Mouse (Mus musculus): ENCODE results near the gene Coq3. TPM values are rescaled to one million over a fixed set of nuclear protein-coding genes. Genes with fewer than 3 reads are reported as not detected.
A peak's percentile ranks its signal among the peaks of the same experiment; 100 is the strongest.

The Coq3 gene
- polyA plus RNA-seq (2014; fragmentation: Nextera tagmentation; extraction: Ambion mirVana), result 18.0 and 18.6 TPM in 2 replicates

DNA sequence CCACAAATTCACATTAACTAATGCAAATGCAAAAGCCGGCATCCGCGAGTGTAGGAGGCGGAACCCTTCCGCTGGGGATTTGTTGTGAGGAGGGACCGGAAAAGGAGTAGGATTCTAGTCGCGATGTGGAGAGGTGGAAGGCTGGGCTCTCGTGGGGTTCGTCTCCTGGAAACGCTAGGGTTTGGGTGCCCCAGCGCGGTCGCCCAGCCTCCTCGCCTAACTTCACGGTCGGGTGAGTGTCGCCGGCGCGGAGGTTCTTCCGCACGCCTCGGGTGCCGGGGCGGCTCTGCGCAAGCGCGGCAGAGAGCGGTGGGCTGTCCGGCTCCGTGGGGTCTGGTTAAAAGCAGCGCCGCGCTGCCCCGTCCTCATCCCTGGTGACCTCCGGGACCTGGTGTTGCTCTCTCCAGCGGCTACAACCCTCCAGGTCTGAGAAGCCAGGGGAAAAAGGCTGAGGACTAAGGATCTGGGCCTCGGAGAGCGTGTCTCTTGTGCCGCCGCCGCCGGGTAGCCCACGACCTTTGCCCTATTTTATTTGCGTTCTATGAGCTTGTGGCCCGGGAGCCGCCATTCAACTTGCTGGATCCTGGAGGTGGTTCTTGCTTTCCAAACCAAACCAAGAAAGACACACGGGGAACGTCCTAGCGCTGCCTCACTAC, at the start of gene Coq3:
Gene Coq3, plus strand, starts transcription at position 109 of the 656 bp plus-strand sequence.
- under 1% methylated on average over 48 of the region's 51 CpGs for WGBS
- Histone ChIP-seq H3K27ac (ENCODE audit: low read depth, low read length) (peak within 1 kb of the TSS; percentile 84), H3K9ac (ENCODE audit: low read length) (peak within 1 kb of the TSS; percentile 77), H3K4me1 (ENCODE audit: control insufficient read depth, insufficient read depth, low read length) (no peaks in the 10 kb centered on the region), H3K9me3 (replicated peaks; ENCODE audit: control insufficient read depth, low read length) (no peaks in the 10 kb centered on the region), H3K4me2 (ENCODE audit: low read length) (peak within 1 kb of the TSS; percentile 48), H3K27me3 (replicated peaks; ENCODE audit: control insufficient read depth, insufficient read depth, low read length) (no peaks in the 10 kb centered on the region), H3K36me3 (ENCODE audit: control insufficient read depth, insufficient read depth, low read length) (peaks cover 18% of the 10 kb centered on the region), H3K4me3 (ENCODE audit: low read depth, low read length) (peak within 1 kb of the TSS; percentile 62)
- peak; percentile 94 for ATAC-seq
- DNase-seq (ENCODE audit: low spot score), result peak; percentile 85

DNA sequence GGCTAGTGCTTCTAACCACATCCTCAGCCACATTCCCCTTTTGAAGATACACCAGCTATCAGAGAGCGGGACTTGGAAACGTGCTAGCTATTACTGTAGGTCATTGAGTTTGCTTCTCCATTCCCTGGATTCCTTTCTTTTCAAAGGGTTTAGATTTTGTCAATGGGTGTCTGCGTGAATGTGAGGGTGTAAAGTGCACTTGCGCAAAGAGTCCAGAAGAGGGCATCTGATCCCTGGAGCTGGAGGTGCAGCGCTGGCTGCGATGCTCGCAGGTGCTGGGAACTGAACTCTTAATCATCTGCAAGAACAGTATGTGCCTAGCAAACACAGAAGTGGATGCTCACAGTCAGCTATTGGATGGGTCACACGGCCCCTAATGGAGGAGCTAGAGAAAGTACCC, 46.6 kb upstream of the Coq3 start:
- WGBS, result 94% methylated on average over 8 of the region's 8 CpGs
- H3K9me3 ChIP-seq (replicated peaks; ENCODE audit: control insufficient read depth, low read length), result no peaks in the 10 kb centered on the region
- no peak overlapping the region for H3K9ac ChIP-seq (ENCODE audit: low read length)
- no peak overlapping the region for H3K27ac ChIP-seq (ENCODE audit: low read depth, low read length)
- ATAC-seq, result no peak
- no peaks in the 10 kb centered on the region for H3K4me1 ChIP-seq (ENCODE audit: control insufficient read depth, insufficient read depth, low read length)
- H3K4me2 ChIP-seq (ENCODE audit: low read length), result no peak overlapping the region
- no peak overlapping the region for H3K4me3 ChIP-seq (ENCODE audit: low read depth, low read length)
- no peak for DNase-seq (ENCODE audit: low spot score)
- peaks cover 28% of the 10 kb centered on the region for H3K36me3 ChIP-seq (ENCODE audit: control insufficient read depth, insufficient read depth, low read length)
- H3K27me3 ChIP-seq (replicated peaks; ENCODE audit: control insufficient read depth, insufficient read depth, low read length), result no peaks in the 10 kb centered on the region

DNA sequence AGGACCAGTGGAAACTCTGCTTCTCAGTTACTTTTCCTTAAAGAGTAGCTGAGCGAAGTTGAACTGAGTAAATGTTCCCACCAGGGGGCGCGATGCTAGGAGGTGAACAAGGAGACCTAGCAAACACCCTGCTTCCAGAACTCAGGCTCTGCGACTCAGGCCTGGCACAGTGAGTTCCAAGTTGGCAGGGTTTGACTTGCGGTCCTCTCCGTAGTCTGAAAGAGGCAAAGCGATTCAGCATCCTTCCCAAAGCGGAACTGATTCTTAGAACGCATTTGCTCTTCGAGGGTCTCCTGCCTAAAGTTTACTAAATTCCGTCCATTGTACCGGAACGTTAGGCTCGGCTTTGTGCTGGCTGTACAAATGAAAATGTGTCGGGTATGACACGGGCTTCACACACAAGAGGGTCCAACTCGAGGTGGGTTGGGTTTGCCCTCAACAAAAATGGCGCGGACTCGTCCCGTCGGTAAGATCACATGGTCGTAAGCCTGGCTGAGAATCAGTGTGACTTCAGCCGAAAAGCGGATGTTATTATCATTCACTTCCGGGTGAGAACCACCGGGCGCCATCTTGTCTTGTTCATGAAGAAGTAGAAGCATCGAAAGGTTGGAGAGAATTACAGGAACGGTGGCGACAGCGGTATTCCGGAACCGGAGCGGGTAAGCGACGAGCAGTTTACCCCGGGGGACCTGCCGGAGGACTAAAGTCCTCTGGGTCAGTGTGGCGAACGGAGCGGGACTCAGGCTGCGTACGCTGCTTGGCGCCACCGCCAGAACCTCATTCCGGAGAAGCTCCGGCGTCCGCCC, 31.8 kb upstream of the Coq3 start, which contains the start of gene Pnisr:
Gene Pnisr, plus strand, starts transcription at position 103 of the 806 bp plus-strand sequence.
- ATAC-seq (peak; percentile 98), DNase-seq (ENCODE audit: low spot score) (peak; percentile 100)
- H3K4me3 ChIP-seq (ENCODE audit: low read depth, low read length), result peak within 1 kb of the TSS; percentile 64
- H3K9ac ChIP-seq (ENCODE audit: low read length), result peak within 1 kb of the TSS; percentile 88
- H3K27ac ChIP-seq (ENCODE audit: low read depth, low read length), result peak within 1 kb of the TSS; percentile 92
- no peaks in the 10 kb centered on the region for H3K27me3 ChIP-seq (replicated peaks; ENCODE audit: control insufficient read depth, insufficient read depth, low read length)
- no peaks in the 10 kb centered on the region for H3K36me3 ChIP-seq (ENCODE audit: control insufficient read depth, insufficient read depth, low read length)
- no peaks in the 10 kb centered on the region for H3K9me3 ChIP-seq (replicated peaks; ENCODE audit: control insufficient read depth, low read length)
- H3K4me2 ChIP-seq (ENCODE audit: low read length), result peak within 1 kb of the TSS; percentile 61
- peaks cover 13% of the 10 kb centered on the region for H3K4me1 ChIP-seq (ENCODE audit: control insufficient read depth, insufficient read depth, low read length)
- under 1% methylated on average over 50 of the region's 50 CpGs for WGBS

DNA sequence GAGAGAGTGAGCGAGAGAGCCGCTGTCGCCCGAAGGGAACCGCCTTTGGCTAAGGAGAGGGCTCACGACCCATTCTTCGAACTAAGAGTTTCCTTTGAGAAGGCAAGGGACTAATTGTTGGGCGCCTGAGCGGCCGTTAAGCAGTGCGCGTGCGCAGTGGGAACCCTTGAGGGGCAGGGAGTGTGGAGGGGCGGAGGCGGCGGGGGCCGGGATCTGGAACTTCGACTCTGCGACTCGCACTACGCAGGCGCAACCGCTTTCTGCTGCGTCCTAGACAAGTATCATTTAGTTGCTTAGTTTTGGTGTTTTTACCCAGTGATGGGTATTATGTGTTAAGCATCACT, 31.2 kb upstream of the Coq3 start:
- Histone ChIP-seq H3K4me2 (ENCODE audit: low read length) (peak overlapping the region; percentile 61), H3K27me3 (replicated peaks; ENCODE audit: control insufficient read depth, insufficient read depth, low read length) (no peaks in the 10 kb centered on the region), H3K4me1 (ENCODE audit: control insufficient read depth, insufficient read depth, low read length) (peaks cover 13% of the 10 kb centered on the region), H3K4me3 (ENCODE audit: low read depth, low read length) (peak overlapping the region; percentile 64), H3K9ac (ENCODE audit: low read length) (peak overlapping the region; percentile 88), H3K36me3 (ENCODE audit: control insufficient read depth, insufficient read depth, low read length) (no peaks in the 10 kb centered on the region), H3K9me3 (replicated peaks; ENCODE audit: control insufficient read depth, low read length) (no peaks in the 10 kb centered on the region), H3K27ac (ENCODE audit: low read depth, low read length) (peak overlapping the region; percentile 92)
- DNase-seq (ENCODE audit: low spot score), result peak; percentile 96
- 1% methylated on average over 24 of the region's 24 CpGs for WGBS
- ATAC-seq, result peak; percentile 85

DNA sequence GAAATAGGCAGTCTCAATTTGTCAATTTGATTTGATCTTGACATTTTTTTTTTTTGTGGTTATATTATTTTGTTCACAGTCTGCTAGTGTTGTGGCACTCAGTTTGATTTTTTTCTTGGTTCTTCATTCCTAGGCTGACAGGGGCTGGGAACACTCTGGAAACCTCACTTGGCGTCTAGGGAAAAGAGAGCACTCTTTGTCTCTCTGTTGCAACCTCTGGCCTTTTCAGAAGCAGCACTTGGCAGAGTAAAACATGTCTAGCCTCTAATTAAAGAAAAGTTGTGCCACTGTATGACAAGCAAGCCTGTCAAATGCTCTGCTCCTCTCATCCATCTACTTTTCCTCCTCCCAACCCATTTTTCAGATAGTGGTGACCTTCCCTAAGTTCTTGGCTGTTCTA, 22.0 kb upstream of the Coq3 start:
- WGBS, result 36% methylated on average over 1 of the region's 1 CpGs
- Histone ChIP-seq H3K9me3 (replicated peaks; ENCODE audit: control insufficient read depth, low read length) (no peaks in the 10 kb centered on the region), H3K27ac (ENCODE audit: low read depth, low read length) (no peak overlapping the region), H3K9ac (ENCODE audit: low read length) (no peak overlapping the region), H3K4me1 (ENCODE audit: control insufficient read depth, insufficient read depth, low read length) (no peaks in the 10 kb centered on the region), H3K4me2 (ENCODE audit: low read length) (no peak overlapping the region), H3K36me3 (ENCODE audit: control insufficient read depth, insufficient read depth, low read length) (peaks cover 64% of the 10 kb centered on the region), H3K27me3 (replicated peaks; ENCODE audit: control insufficient read depth, insufficient read depth, low read length) (no peaks in the 10 kb centered on the region), H3K4me3 (ENCODE audit: low read depth, low read length) (no peak overlapping the region)
- ATAC-seq (no peak), DNase-seq (ENCODE audit: low spot score) (no peak)

DNA sequence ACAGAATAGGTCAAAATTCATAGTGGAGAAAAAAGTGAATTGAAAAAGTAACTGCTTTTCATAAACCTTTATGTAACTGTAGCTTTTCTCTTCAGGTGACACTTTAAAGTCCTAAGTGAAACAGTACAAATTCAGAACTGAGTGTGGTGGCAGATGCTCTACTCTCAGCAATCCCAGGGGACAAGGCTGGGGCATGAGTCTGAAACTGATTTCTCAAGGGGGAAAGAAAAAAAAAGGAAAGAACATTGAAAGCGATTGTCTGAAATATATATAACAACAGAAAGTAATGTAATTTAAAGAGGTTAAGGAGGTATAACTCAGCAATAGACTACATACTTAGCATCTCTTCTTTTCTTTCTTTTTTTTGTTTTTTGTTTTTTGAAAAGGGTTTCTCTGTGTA, 14.2 kb upstream of the Coq3 start:
- H3K27ac ChIP-seq (ENCODE audit: low read depth, low read length), result no peak overlapping the region
- DNase-seq (ENCODE audit: low spot score), result no peak
- WGBS, result 100% methylated on average over 1 of the region's 1 CpGs
- no peak for ATAC-seq
- no peaks in the 10 kb centered on the region for H3K27me3 ChIP-seq (replicated peaks; ENCODE audit: control insufficient read depth, insufficient read depth, low read length)
- no peaks in the 10 kb centered on the region for H3K9me3 ChIP-seq (replicated peaks; ENCODE audit: control insufficient read depth, low read length)
- no peaks in the 10 kb centered on the region for H3K4me1 ChIP-seq (ENCODE audit: control insufficient read depth, insufficient read depth, low read length)
- peaks cover 62% of the 10 kb centered on the region for H3K36me3 ChIP-seq (ENCODE audit: control insufficient read depth, insufficient read depth, low read length)
- H3K9ac ChIP-seq (ENCODE audit: low read length), result no peak overlapping the region
- no peak overlapping the region for H3K4me3 ChIP-seq (ENCODE audit: low read depth, low read length)
- no peak overlapping the region for H3K4me2 ChIP-seq (ENCODE audit: low read length)

DNA sequence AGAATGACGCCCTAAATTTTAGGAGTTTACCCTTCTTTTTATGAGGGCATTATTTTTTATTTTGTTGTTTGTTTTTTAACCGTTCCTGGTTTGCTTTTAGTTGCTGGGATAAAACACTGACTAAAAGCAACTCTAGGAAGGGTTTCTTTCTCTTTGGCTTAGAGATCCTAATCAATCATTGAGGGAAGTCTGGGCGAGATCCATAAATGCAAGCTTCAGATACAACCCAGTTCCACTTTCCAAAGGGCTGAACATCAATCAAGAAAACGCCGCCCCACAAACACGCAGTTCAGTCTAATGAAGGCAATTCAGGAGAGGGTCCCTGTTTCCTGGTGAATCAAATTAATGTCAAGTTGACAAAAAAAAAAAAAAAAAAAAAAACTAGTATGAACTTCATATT, 697 bp upstream of the Coq3 start:
- Histone ChIP-seq H3K27me3 (replicated peaks; ENCODE audit: control insufficient read depth, insufficient read depth, low read length) (no peaks in the 10 kb centered on the region), H3K4me3 (ENCODE audit: low read depth, low read length) (peak overlapping the region; percentile 62), H3K4me1 (ENCODE audit: control insufficient read depth, insufficient read depth, low read length) (no peaks in the 10 kb centered on the region), H3K36me3 (ENCODE audit: control insufficient read depth, insufficient read depth, low read length) (peaks cover 26% of the 10 kb centered on the region), H3K27ac (ENCODE audit: low read depth, low read length) (no peak overlapping the region), H3K9ac (ENCODE audit: low read length) (peak overlapping the region; percentile 77; the same call in 1 of the 2 replicates), H3K4me2 (ENCODE audit: low read length) (peak overlapping the region; percentile 48), H3K9me3 (replicated peaks; ENCODE audit: control insufficient read depth, low read length) (no peaks in the 10 kb centered on the region)
- ATAC-seq, result no peak
- peak; percentile 4 for DNase-seq (ENCODE audit: low spot score)
- 31% methylated on average over 6 of the region's 6 CpGs for WGBS

DNA sequence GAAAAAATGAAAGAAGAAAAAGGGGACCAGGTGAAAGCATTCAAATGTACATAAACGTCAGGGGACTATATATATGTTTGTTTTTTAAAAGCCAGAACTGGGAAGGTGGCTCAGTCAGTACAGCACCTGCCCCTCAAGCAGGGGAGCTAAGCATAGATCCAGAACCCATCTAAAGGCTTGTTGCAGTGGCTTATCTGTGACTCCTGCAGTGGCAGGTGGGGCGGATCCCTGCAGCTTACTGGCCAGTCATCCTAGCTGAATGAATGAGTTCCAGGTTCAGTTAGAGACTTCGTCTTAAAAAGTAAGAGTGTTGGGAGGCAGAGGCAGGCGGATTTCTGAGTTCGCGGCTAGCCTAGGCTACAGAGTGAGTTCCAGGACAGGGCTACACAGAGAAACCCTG, 3.3 kb downstream of the Coq3 start:
- WGBS, result 93% methylated on average over 6 of the region's 6 CpGs
- H3K27me3 ChIP-seq (replicated peaks; ENCODE audit: control insufficient read depth, insufficient read depth, low read length), result no peaks in the 10 kb centered on the region

DNA sequence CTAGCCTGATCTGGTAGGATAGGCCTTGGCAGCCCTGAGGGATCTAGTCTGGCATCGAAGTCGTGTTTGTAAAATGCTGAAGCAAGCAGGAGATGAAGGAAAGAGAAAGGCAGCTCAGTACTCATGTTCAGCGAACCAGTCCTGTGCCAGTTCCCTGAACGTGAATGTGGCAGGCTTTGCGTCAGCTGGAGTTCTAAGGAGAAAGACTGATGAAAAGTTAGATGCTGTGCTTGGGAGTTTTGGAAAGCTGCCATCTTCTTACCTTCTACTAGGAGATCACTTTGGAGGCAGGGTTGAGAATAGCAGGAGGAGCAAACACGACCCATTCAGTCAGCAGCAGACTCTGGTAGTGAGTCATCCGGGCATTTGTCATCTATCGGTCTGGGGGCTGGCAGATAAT, 6.4 kb downstream of the Coq3 start:
- no peaks in the 10 kb centered on the region for H3K36me3 ChIP-seq (ENCODE audit: control insufficient read depth, insufficient read depth, low read length)
- ATAC-seq (no peak), DNase-seq (ENCODE audit: low spot score) (no peak)
- no peaks in the 10 kb centered on the region for H3K9me3 ChIP-seq (replicated peaks; ENCODE audit: control insufficient read depth, low read length)
- no peak overlapping the region for H3K4me3 ChIP-seq (ENCODE audit: low read depth, low read length)
- no peak overlapping the region for H3K4me2 ChIP-seq (ENCODE audit: low read length)
- no peaks in the 10 kb centered on the region for H3K4me1 ChIP-seq (ENCODE audit: control insufficient read depth, insufficient read depth, low read length)
- 83% methylated on average over 8 of the region's 8 CpGs for whole genome bisulfite sequencing
- no peaks in the 10 kb centered on the region for H3K27me3 ChIP-seq (replicated peaks; ENCODE audit: control insufficient read depth, insufficient read depth, low read length)
- no peak overlapping the region for H3K27ac ChIP-seq (ENCODE audit: low read depth, low read length)
- H3K9ac ChIP-seq (ENCODE audit: low read length), result no peak overlapping the region

More for the DNA sequence above, 3.3 kb downstream of the Coq3 start:
- Histone ChIP-seq H3K4me1 (ENCODE audit: control insufficient read depth, insufficient read depth, low read length) (no peaks in the 10 kb centered on the region), H3K4me2 (ENCODE audit: low read length) (no peak overlapping the region), H3K27ac (ENCODE audit: low read depth, low read length) (no peak overlapping the region), H3K9me3 (replicated peaks; ENCODE audit: control insufficient read depth, low read length) (no peaks in the 10 kb centered on the region), H3K9ac (ENCODE audit: low read length) (no peak overlapping the region), H3K4me3 (ENCODE audit: low read depth, low read length) (no peak overlapping the region), H3K36me3 (ENCODE audit: control insufficient read depth, insufficient read depth, low read length) (no peaks in the 10 kb centered on the region)
- ATAC-seq, result no peak
- no peak for DNase-seq (ENCODE audit: low spot score)
